Mouse (Mus musculus): Measurements from ENCODE around the gene Ly6g6f. TPM values are rescaled to one million over a fixed set of nuclear protein-coding genes. Genes with fewer than 3 reads are reported as not detected.

Gene Ly6g6f
- total RNA-seq, 2 experiments from 2014 or later = not detected

- no peak for DNase-seq
These were observed 2.4 kb downstream of the Ly6g6f start for GRCm38 (mm10) chr17:35082841-35083576.

GRCm38 (mm10) chr17:35080710-35081109, 4.7 kb downstream of the Ly6g6f start:
- DNase-seq = no peak
- intact Hi-C loops (cut with DNase I) = no loop called here

More at GRCm38 (mm10) chr17:35082841-35083576, 2.4 kb downstream of the Ly6g6f start:
- intact Hi-C loops (cut with DNase I) = no loop called here

- no peak for DNase-seq
These were observed 5.2 kb downstream of the Ly6g6f start for GRCm38 (mm10) chr17:35080248-35080647.

GRCm38 (mm10) chr17:35079778-35080177, 5.6 kb downstream of the Ly6g6f start:
- DNase-seq = no peak
- intact Hi-C loops (cut with DNase I) = loop anchor here (2.0 kb wide), 1 partner anchor 59 kb away; no protein-coding TSS in a partner anchor

More at GRCm38 (mm10) chr17:35080248-35080647, 5.2 kb downstream of the Ly6g6f start:
- intact Hi-C loops (cut with DNase I) = no loop called here

- DNase-seq = peak; percentile 55 to 64
- intact Hi-C loops (cut with DNase I) = loop anchor here (2.0 kb wide), 1 partner anchor 57 kb away; no protein-coding TSS in a partner anchor
These were observed 7.6 kb downstream of the Ly6g6f start, which contains the start of gene Ly6g6d for GRCm38 (mm10) chr17:35077786-35078233. Ly6g6d (minus strand) TSS chr17:35078065.

- intact Hi-C loops (cut with DNase I) = no loop called here
These were observed 8.1 kb downstream of the Ly6g6f start for GRCm38 (mm10) chr17:35077285-35077684.

GRCm38 (mm10) chr17:35076507-35077176, 8.8 kb downstream of the Ly6g6f start, which contains the start of gene Ly6g6e:
Ly6g6e (plus strand) TSS chr17:35076902.
- no peak for DNase-seq
- intact Hi-C loops (cut with DNase I) = no loop called here

More at GRCm38 (mm10) chr17:35077285-35077684, 8.1 kb downstream of the Ly6g6f start:
- no peak for DNase-seq

- DNase-seq = no peak
- intact Hi-C loops (cut with DNase I) = no loop called here
These were observed 11.3 kb downstream of the Ly6g6f start for GRCm38 (mm10) chr17:35074097-35074496.

- intact Hi-C loops (cut with DNase I) = no loop called here
- DNase-seq = no peak
These were observed 14.0 kb downstream of the Ly6g6f start for GRCm38 (mm10) chr17:35071454-35071853.

- intact Hi-C loops (cut with DNase I) = no loop called here
- no peak for DNase-seq
These were observed 14.7 kb downstream of the Ly6g6f start for GRCm38 (mm10) chr17:35070556-35071229.

- intact Hi-C loops (cut with DNase I) = no loop called here
- no peak for DNase-seq
These were observed 17.0 kb downstream of the Ly6g6f start for GRCm38 (mm10) chr17:35068213-35068914.

GRCm38 (mm10) chr17:35066084-35066483, 19.3 kb downstream of the Ly6g6f start, which contains the start of gene Mpig6b:
Mpig6b (minus strand) TSS chr17:35066184.
- no peak for DNase-seq
- intact Hi-C loops (cut with DNase I) = no loop called here

GRCm38 (mm10) chr17:35064951-35065947, 20.2 kb downstream of the Ly6g6f start, which contains the start of gene Ly6g6c:
Ly6g6c (plus strand) TSS chr17:35065388.
- DNase-seq = peak; percentile 53 to 59
- intact Hi-C loops (cut with DNase I) = no loop called here

- DNase-seq = no peak
- intact Hi-C loops (cut with DNase I) = no loop called here
These were observed 21.0 kb downstream of the Ly6g6f start for GRCm38 (mm10) chr17:35064378-35064877.

GRCm38 (mm10) chr17:35063466-35063865, 21.9 kb downstream of the Ly6g6f start:
- peak; percentile 42 to 61 for DNase-seq
- intact Hi-C loops (cut with DNase I) = no loop called here

- DNase-seq = no peak
- intact Hi-C loops (cut with DNase I) = no loop called here
These were observed 24.1 kb downstream of the Ly6g6f start for GRCm38 (mm10) chr17:35061299-35061698.

GRCm38 (mm10) chr17:35060737-35061297, 24.6 kb downstream of the Ly6g6f start:
- intact Hi-C loops (cut with DNase I) = no loop called here
- peak in 1 of 2 experiments; percentile 27 for DNase-seq

GRCm38 (mm10) chr17:35060071-35060470, 25.3 kb downstream of the Ly6g6f start:
- DNase-seq = no peak
- intact Hi-C loops (cut with DNase I) = no loop called here

Measured in heart, postnatal 14 days (tissue).